Mouse (Mus musculus) testis, adult 2 months (tissue): ENCODE measurements around the gene Fkbp1a. TPM values are rescaled to one million over a fixed set of nuclear protein-coding genes. Genes with fewer than 3 reads are reported as not detected.

ENCODE experiments used
- H3K27ac ChIP-seq: fragments of 200-500 bp; 2 replicates; pipeline ENCODE4 v1.5.1; 2012; ENCODE audit warnings: low read depth, low read length; ENCODE audit not compliant: control insufficient read depth, insufficient read depth
- H3K27me3 ChIP-seq: fragments of 200-500 bp; 2 replicates; pipeline ENCODE4 v1.6.1; 2012; ENCODE audit warnings: mild to moderate bottlenecking, low read length, moderate library complexity; ENCODE audit not compliant: control insufficient read depth, insufficient read depth
- H3K36me3 ChIP-seq: fragments of 200-500 bp; 2 replicates; pipeline ENCODE4 v1.6.1; 2012; ENCODE audit warnings: mild to moderate bottlenecking, low read length; ENCODE audit not compliant: control insufficient read depth, insufficient read depth
- H3K4me1 ChIP-seq: fragments of 200-500 bp; 2 replicates; pipeline ENCODE4 v1.6.1; 2012; ENCODE audit warnings: low read length; ENCODE audit not compliant: control insufficient read depth, insufficient read depth
- H3K4me3 ChIP-seq: fragments of 200-500 bp; 2 replicates; pipeline ENCODE4 v1.5.1; 2012; ENCODE audit warnings: low read depth, mild to moderate bottlenecking, low read length, moderate library complexity, mixed read lengths; ENCODE audit not compliant: control insufficient read depth
- CTCF ChIP-seq: fragments of 200-500 bp; IDR thresholded peaks from 2 replicates; pipeline ENCODE4 v1.5.1; 2012; ENCODE audit warnings: low read depth, mild to moderate bottlenecking, inconsistent platforms, low read length, moderate library complexity; ENCODE audit not compliant: control insufficient read depth, insufficient read depth, insufficient replicate concordance
- POLR2A ChIP-seq: fragments of 200-500 bp; IDR thresholded peaks from 2 replicates; pipeline ENCODE4 v1.6.1; 2012; ENCODE audit warnings: low read depth, mild to moderate bottlenecking, inconsistent platforms, low read length, moderate library complexity; ENCODE audit not compliant: control insufficient read depth
- polyA plus RNA-seq: library from polyadenylated mRNA; depleted of rRNA; stranded (reverse); fragments of >200 nt; gene quantifications from 2 replicates; pipeline ENCODE4 v1.2.3, GENCODE M21; 2012; rRNA removed

Fkbp1a gene
- 175 and 184 TPM in 2 replicates for polyA plus RNA-seq

GRCm38 (mm10) chr2:151542323-151543062 is at the start of gene Fkbp1a:
Gene Fkbp1a, plus strand, starts transcription at chr2:151542483.
- TF ChIP-seq CTCF (no peak), POLR2A (peak; percentile 97; the same call in 1 of the 2 replicates)
- H3K27me3 ChIP-seq, result no peaks in the 10 kb centered on the region
- peak within 1 kb of the TSS; percentile 96 for H3K4me3 ChIP-seq
- H3K4me1 ChIP-seq, result peaks cover 9% of the 10 kb centered on the region
- H3K36me3 ChIP-seq, result peaks cover 4% of the 10 kb centered on the region
- peak within 1 kb of the TSS; percentile 94 for H3K27ac ChIP-seq

- Histone ChIP-seq H3K4me3 (peak within 1 kb of the TSS; percentile 86), H3K27ac (peak within 1 kb of the TSS; percentile 62)
Observed at GRCm38 (mm10) chr2:151494035-151494803, 48.1 kb upstream of the Fkbp1a start, which contains the start of gene Nsfl1c. Gene Nsfl1c, plus strand, starts transcription at chr2:151494182.

DNA sequence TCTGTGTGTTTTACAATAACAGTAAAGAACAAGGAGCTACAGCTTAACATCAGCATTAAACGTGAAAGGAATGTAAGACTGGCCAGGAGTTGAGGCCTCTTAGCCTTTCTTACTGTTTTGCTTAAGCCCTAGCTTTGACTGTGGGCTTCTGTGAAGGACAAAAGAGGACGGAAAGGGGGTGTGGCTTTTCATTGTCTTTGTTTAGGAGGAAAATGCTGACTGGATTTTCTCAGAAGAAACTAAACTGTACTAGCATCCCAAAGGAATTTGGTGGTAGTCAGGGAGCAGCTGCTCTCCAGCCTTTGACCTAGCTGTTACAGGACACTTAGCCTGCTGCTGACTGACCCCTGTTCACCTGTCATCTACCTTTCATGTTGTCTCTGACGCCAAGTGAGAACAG is 43.9 kb upstream of the Fkbp1a start:
- H3K4me3 ChIP-seq, result no peak overlapping the region
- no peaks in the 10 kb centered on the region for H3K27me3 ChIP-seq
- H3K36me3 ChIP-seq, result no peaks in the 10 kb centered on the region; the same call in none of the 2 replicates
- H3K27ac ChIP-seq, result no peak overlapping the region
- no peaks in the 10 kb centered on the region; the same call in 1 of the 2 replicates for H3K4me1 ChIP-seq
- no peak for TF ChIP-seq CTCF
- no peak for TF ChIP-seq POLR2A

More at GRCm38 (mm10) chr2:151494035-151494803, 48.1 kb upstream of the Fkbp1a start, which contains the start of gene Nsfl1c:
- H3K27me3 ChIP-seq, result no peaks in the 10 kb centered on the region
- TF ChIP-seq POLR2A, result peak; percentile 89
- TF ChIP-seq CTCF, result peak; percentile 90
- no peaks in the 10 kb centered on the region; the same call in 1 of the 2 replicates for H3K4me1 ChIP-seq
- no peaks in the 10 kb centered on the region; the same call in 1 of the 2 replicates for H3K36me3 ChIP-seq

- Histone ChIP-seq H3K4me1 (no peaks in the 10 kb centered on the region), H3K4me3 (no peak overlapping the region), H3K27me3 (no peaks in the 10 kb centered on the region), H3K36me3 (peaks cover 1% of the 10 kb centered on the region), H3K27ac (no peak overlapping the region)
- TF ChIP-seq POLR2A (no peak), CTCF (no peak)
Observed at GRCm38 (mm10) chr2:151500442-151501007, 41.8 kb upstream of the Fkbp1a start.

- Histone ChIP-seq H3K27me3 (no peaks in the 10 kb centered on the region), H3K27ac (no peak overlapping the region), H3K36me3 (peaks cover 10% of the 10 kb centered on the region), H3K4me1 (no peaks in the 10 kb centered on the region), H3K4me3 (no peak overlapping the region)
- TF ChIP-seq POLR2A, result no peak
- no peak for TF ChIP-seq CTCF
Observed at GRCm38 (mm10) chr2:151504226-151504625, 38.1 kb upstream of the Fkbp1a start.

DNA sequence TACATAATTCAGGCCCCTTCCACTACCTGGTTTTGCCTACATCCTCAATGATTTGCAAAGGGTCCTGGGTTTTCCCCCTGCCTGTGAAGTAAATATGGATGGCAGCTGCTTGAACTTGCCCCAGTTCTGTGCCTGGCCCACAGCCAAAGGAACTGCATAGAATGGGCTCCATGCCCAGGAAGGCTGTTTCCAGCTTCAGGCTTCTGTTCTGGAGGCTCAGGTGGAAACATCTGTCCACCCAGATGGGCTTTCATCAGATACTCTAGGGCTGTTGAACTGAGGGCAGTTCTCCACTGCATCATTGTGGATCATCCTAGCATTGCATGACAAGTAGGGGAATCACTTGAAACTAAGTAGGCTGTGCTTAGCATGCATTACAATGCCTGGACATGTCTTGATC is 30.1 kb upstream of the Fkbp1a start:
- H3K4me1 ChIP-seq, result no peaks in the 10 kb centered on the region
- TF ChIP-seq POLR2A (no peak), CTCF (no peak)
- no peaks in the 10 kb centered on the region for H3K27me3 ChIP-seq
- no peak overlapping the region for H3K27ac ChIP-seq
- H3K36me3 ChIP-seq, result peaks cover 6% of the 10 kb centered on the region
- no peak overlapping the region for H3K4me3 ChIP-seq
